Mouse (Mus musculus) left cerebral cortex, adult 18-20 months (tissue): ENCODE data around the gene Hbb-y. TPM values are rescaled to one million over a fixed set of nuclear protein-coding genes. Genes with fewer than 3 reads are reported as not detected.
"Not testable (repeated sequence)": the region's sequence is repeated elsewhere in the genome, so short reads cannot be mapped to it uniquely, and the experiment has no call there.

Source experiments
- DNase-seq, 2 experiments: peaks; one replicate each; pipeline ENCODE4 v3.0.0; 2021 to 2022; ENCODE audit warnings: low spot score in 2 of 2, mixed read lengths in 1 of 2
- long read RNA-seq, 2 experiments: library from polyadenylated mRNA; stranded (forward); transcript quantifications; one replicate each; pipeline ENCODE4 v2.0.0; 2021
- total RNA-seq, 2 experiments: library from RNA; stranded (reverse); gene quantifications; 2 replicates each; pipeline ENCODE4 v1.2.3; 2021

The Hbb-y gene
- total RNA-seq, result not detected
- long read RNA-seq, experiment 1, result 0 reads
- long read RNA-seq, experiment 2, result 0 reads

- no peak for DNase-seq
These were observed at the start of gene Hbb-y for GRCm38 (mm10) chr7:103853090-103853489. Gene Hbb-y, minus strand, starts transcription at chr7:103853216.

- DNase-seq, result no peak
These were observed 41.4 kb upstream of the Hbb-y start, which contains the start of gene Olfr64 for GRCm38 (mm10) chr7:103894385-103894784. Gene Olfr64, minus strand, starts transcription at chr7:103894485.

GRCm38 (mm10) chr7:103886152-103886551 lies 33.1 kb upstream of the Hbb-y start, which contains the start of gene Olfr66:
Gene Olfr66, minus strand, starts transcription at chr7:103886252.
- no peak for DNase-seq

GRCm38 (mm10) chr7:103877093-103877492 lies 24.1 kb upstream of the Hbb-y start:
- DNase-seq, result no peak

- no peak for DNase-seq
These were observed 21.4 kb upstream of the Hbb-y start for GRCm38 (mm10) chr7:103874451-103874850.

GRCm38 (mm10) chr7:103873064-103873463 lies 20.0 kb upstream of the Hbb-y start:
- peak in 1 of 2 experiments; percentile 17 for DNase-seq

- no peak for DNase-seq
These were observed 17.7 kb upstream of the Hbb-y start for GRCm38 (mm10) chr7:103870667-103871066.

GRCm38 (mm10) chr7:103865716-103866115 lies 12.7 kb upstream of the Hbb-y start:
- no peak for DNase-seq

- DNase-seq, result no peak
These were observed 8.5 kb upstream of the Hbb-y start for GRCm38 (mm10) chr7:103861531-103861930.

GRCm38 (mm10) chr7:103860855-103861254 lies 7.8 kb upstream of the Hbb-y start:
- DNase-seq, result no peak

- no peak for DNase-seq
These were observed 6.1 kb upstream of the Hbb-y start for GRCm38 (mm10) chr7:103859076-103859475.

- no peak for DNase-seq
These were observed 1.7 kb upstream of the Hbb-y start for GRCm38 (mm10) chr7:103854669-103855068.

GRCm38 (mm10) chr7:103844525-103845325 lies 8.3 kb downstream of the Hbb-y start:
- no peak for DNase-seq

- no peak for DNase-seq
These were observed 10.0 kb downstream of the Hbb-y start, which contains the start of gene Hbb-bh1 for GRCm38 (mm10) chr7:103843034-103843433. Gene Hbb-bh1, minus strand, starts transcription at chr7:103843164.

GRCm38 (mm10) chr7:103840268-103840667 lies 12.7 kb downstream of the Hbb-y start, which contains the start of gene Hbb-bh2:
Gene Hbb-bh2, minus strand, starts transcription at chr7:103840520.
- DNase-seq, result no peak

GRCm38 (mm10) chr7:103827808-103828207 lies 25.2 kb downstream of the Hbb-y start, which contains the start of gene Hbb-bs:
Gene Hbb-bs, minus strand, starts transcription at chr7:103828096.
- DNase-seq, result no peak

- DNase-seq, result not testable (repeated sequence)
These were observed 25.9 kb downstream of the Hbb-y start for GRCm38 (mm10) chr7:103827139-103827538.

- DNase-seq, result no peak
These were observed 26.6 kb downstream of the Hbb-y start for GRCm38 (mm10) chr7:103826255-103826887.

GRCm38 (mm10) chr7:103825536-103826254 lies 27.3 kb downstream of the Hbb-y start:
- no peak for DNase-seq

GRCm38 (mm10) chr7:103824597-103824996 lies 28.4 kb downstream of the Hbb-y start:
- DNase-seq, result no peak

- DNase-seq, result not testable (repeated sequence)
These were observed 37.9 kb downstream of the Hbb-y start for GRCm38 (mm10) chr7:103815085-103815484.
